Mouse (Mus musculus) embryonic facial prominence, embryonic 11.5 days (tissue): ENCODE data around the gene Ahcyl1. TPM values are rescaled to one million over a fixed set of nuclear protein-coding genes. Genes with fewer than 3 reads are reported as not detected.
"Not testable (repeated sequence)": the region's sequence is repeated elsewhere in the genome, so short reads cannot be mapped to it uniquely, and the experiment has no call there.

Experiments used
- ATAC-seq: fragments of 200-750 bp; cut with Nextera tagmentation; replicated peaks from 2 replicates; pipeline ENCODE4 v1.8.0; 2017; ENCODE audit warnings: low read depth; ENCODE audit not compliant: insufficient number of reproducible peaks, low FRiP score, low TSS enrichment
- DNase-seq: peaks from one replicate; pipeline ENCODE4 v3.0.0-alpha.2; 2015; ENCODE audit warnings: low spot score
- H3K27ac ChIP-seq: fragments of 300-500 bp; sonication (generic); replicated peaks from 2 replicates; pipeline ENCODE4 v1.5.1; 2014; ENCODE audit warnings: mild to moderate bottlenecking, low read depth, low read length, control low read depth
- H3K27me3 ChIP-seq: fragments of 300-500 bp; sonication (generic); 2 replicates; pipeline ENCODE4 v1.6.1; 2014; ENCODE audit warnings: mild to moderate bottlenecking, low read length, moderate library complexity, mixed read lengths; ENCODE audit not compliant: control insufficient read depth, insufficient read depth
- H3K36me3 ChIP-seq: fragments of 300-500 bp; sonication (generic); replicated peaks from 2 replicates; pipeline ENCODE4 v1.6.1; 2014; ENCODE audit warnings: low read depth, mild to moderate bottlenecking, low read length, moderate library complexity, mixed read lengths; ENCODE audit not compliant: control insufficient read depth, insufficient read depth
- H3K4me1 ChIP-seq: fragments of 300-500 bp; sonication (generic); 2 replicates; pipeline ENCODE4 v1.6.1; 2014; ENCODE audit warnings: low read length, mixed read lengths; ENCODE audit not compliant: control insufficient read depth, insufficient read depth
- H3K4me2 ChIP-seq: fragments of 300-500 bp; sonication (generic); 2 replicates; pipeline ENCODE4 v1.6.1; 2014; ENCODE audit warnings: low read depth, mild to moderate bottlenecking, control low read depth, low read length, moderate library complexity
- H3K4me3 ChIP-seq: fragments of 300-500 bp; sonication (generic); 2 replicates; pipeline ENCODE4 v1.5.1; 2014; ENCODE audit warnings: low read depth, low read length, control low read depth
- H3K9ac ChIP-seq: fragments of 300-500 bp; sonication (generic); replicated peaks from 2 replicates; pipeline ENCODE4 v1.6.1; 2014; ENCODE audit warnings: mild to moderate bottlenecking, control low read depth, low read length
- H3K9me3 ChIP-seq: fragments of 300-500 bp; sonication (generic); replicated peaks from 2 replicates; pipeline ENCODE4 v1.6.1; 2016; ENCODE audit warnings: mild to moderate bottlenecking, low read length, inconsistent platforms, mixed read lengths; ENCODE audit not compliant: control insufficient read depth
- WGBS: fragments of 180-500 bp; shearing (Covaris S2); extraction: QIAGEN DNeasy Blood & Tissue Kit; methylation state at CpG from one replicate; pipeline ENCODE4 v1.1.7; 2014; 5-methylcytosine and 5-hydroxymethylcytosine counted together
- polyA plus RNA-seq: library from polyadenylated mRNA; unstranded; fragments of >200 nt; fragmentation: Nextera tagmentation; extraction: Ambion mirVana; gene quantifications from 2 replicates; pipeline ENCODE4 v1.2.1, GENCODE M21; 2014

Ahcyl1 gene
- polyA plus RNA-seq, 1 experiment from 2014 or later, result 122 TPM

- DNase-seq (no peak), ATAC-seq (no peak)
- 65% methylated on average over 2 of the region's 2 CpGs for WGBS
- no peaks in the 10 kb centered on the region for H3K27me3 ChIP-seq
- no peak overlapping the region for H3K4me2 ChIP-seq
- no peak overlapping the region for H3K9ac ChIP-seq
- no peaks in the 10 kb centered on the region for H3K36me3 ChIP-seq
- no peaks in the 10 kb centered on the region for H3K4me1 ChIP-seq
- H3K4me3 ChIP-seq, result no peak overlapping the region
- no peaks in the 10 kb centered on the region for H3K9me3 ChIP-seq
- H3K27ac ChIP-seq, result no peak overlapping the region
These were observed 43.6 kb upstream of the Ahcyl1 start for GRCm38 (mm10) chr3:107739966-107740365.

GRCm38 (mm10) chr3:107739456-107739855 lies 43.1 kb upstream of the Ahcyl1 start:
- WGBS, result 81% methylated on average over 3 of the region's 3 CpGs

GRCm38 (mm10) chr3:107738620-107739019 lies 42.3 kb upstream of the Ahcyl1 start:
- no peak overlapping the region for H3K27ac ChIP-seq
- 84% methylated on average over 1 of the region's 1 CpGs for WGBS

More at GRCm38 (mm10) chr3:107739456-107739855, 43.1 kb upstream of the Ahcyl1 start:
- DNase-seq (no peak), ATAC-seq (no peak)
- no peaks in the 10 kb centered on the region for H3K36me3 ChIP-seq
- H3K4me2 ChIP-seq, result no peak overlapping the region
- H3K4me3 ChIP-seq, result no peak overlapping the region
- no peak overlapping the region for H3K9ac ChIP-seq
- H3K4me1 ChIP-seq, result no peaks in the 10 kb centered on the region
- no peaks in the 10 kb centered on the region for H3K27me3 ChIP-seq
- H3K27ac ChIP-seq, result no peak overlapping the region
- H3K9me3 ChIP-seq, result no peaks in the 10 kb centered on the region

GRCm38 (mm10) chr3:107737609-107738190 lies 41.3 kb upstream of the Ahcyl1 start:
- H3K27me3 ChIP-seq, result no peaks in the 10 kb centered on the region
- H3K4me2 ChIP-seq, result no peak overlapping the region
- H3K4me1 ChIP-seq, result no peaks in the 10 kb centered on the region
- no peak overlapping the region for H3K4me3 ChIP-seq
- no peak overlapping the region for H3K27ac ChIP-seq
- H3K9me3 ChIP-seq, result no peaks in the 10 kb centered on the region
- WGBS, result 72% methylated on average over 1 of the region's 1 CpGs
- H3K9ac ChIP-seq, result no peak overlapping the region
- no peak for ATAC-seq
- no peak for DNase-seq
- H3K36me3 ChIP-seq, result no peaks in the 10 kb centered on the region

More at GRCm38 (mm10) chr3:107738620-107739019, 42.3 kb upstream of the Ahcyl1 start:
- H3K9me3 ChIP-seq, result no peaks in the 10 kb centered on the region
- H3K9ac ChIP-seq, result no peak overlapping the region
- no peaks in the 10 kb centered on the region for H3K36me3 ChIP-seq
- H3K4me1 ChIP-seq, result no peaks in the 10 kb centered on the region
- ATAC-seq (no peak), DNase-seq (no peak)
- no peak overlapping the region for H3K4me2 ChIP-seq
- no peaks in the 10 kb centered on the region for H3K27me3 ChIP-seq
- no peak overlapping the region for H3K4me3 ChIP-seq

DNA sequence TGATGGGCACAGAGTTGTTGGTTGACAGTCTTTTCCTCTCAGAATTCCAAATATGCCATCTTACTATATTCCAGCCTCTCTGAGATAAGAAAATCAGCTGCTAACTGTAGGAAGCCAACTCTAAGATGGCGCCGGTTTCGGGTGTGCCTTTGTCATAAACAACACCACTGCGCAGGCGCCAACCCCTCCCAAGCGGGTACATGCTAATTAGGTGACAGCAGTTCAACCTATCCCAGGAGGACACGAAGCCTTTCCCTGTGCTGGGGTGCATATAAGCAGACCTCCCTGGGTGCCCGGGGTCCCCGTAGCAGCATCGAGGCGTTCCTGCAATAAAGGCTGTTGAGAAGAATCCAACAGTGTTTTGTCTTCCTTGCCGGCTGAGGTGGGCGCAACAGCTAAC lies 39.3 kb upstream of the Ahcyl1 start:
- DNase-seq, H3K27ac ChIP-seq, H3K4me1 ChIP-seq, H3K36me3 ChIP-seq, H3K27me3 ChIP-seq, H3K9ac ChIP-seq, H3K9me3 ChIP-seq, ATAC-seq, H3K4me2 ChIP-seq, H3K4me3 ChIP-seq: not testable (repeated sequence)
- WGBS, result 90% methylated on average over 13 of the region's 13 CpGs

- 88% methylated on average over 1 of the region's 1 CpGs for WGBS
These were observed 37.0 kb upstream of the Ahcyl1 start for GRCm38 (mm10) chr3:107733329-107733728.

DNA sequence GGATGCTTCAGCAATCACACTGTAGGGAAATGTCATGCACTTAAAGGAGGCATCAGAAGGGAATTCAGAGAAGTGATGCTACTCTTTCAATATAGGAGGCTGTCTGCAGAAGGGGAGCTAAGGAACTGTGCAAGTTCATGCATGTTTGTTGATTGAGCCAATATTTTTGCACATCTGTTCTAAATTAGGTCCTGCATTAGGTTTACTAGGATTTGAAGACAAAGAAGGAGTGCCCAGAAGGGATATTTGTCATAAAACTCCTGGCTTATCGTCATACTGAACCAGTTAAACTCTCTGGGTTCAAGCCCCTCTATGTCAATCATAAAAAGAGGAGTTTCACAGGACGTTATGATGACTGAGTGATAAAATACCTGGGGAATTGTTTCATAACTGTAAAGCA lies 33.9 kb upstream of the Ahcyl1 start:
- no peaks in the 10 kb centered on the region for H3K36me3 ChIP-seq
- 26% methylated on average over 2 of the region's 2 CpGs for whole genome bisulfite sequencing
- ATAC-seq, result no peak

More at GRCm38 (mm10) chr3:107733329-107733728, 37.0 kb upstream of the Ahcyl1 start:
- Histone ChIP-seq H3K9me3 (no peaks in the 10 kb centered on the region), H3K36me3 (no peaks in the 10 kb centered on the region), H3K27me3 (no peaks in the 10 kb centered on the region), H3K27ac (no peak overlapping the region), H3K4me3 (no peak overlapping the region), H3K4me1 (no peaks in the 10 kb centered on the region), H3K9ac (no peak overlapping the region), H3K4me2 (no peak overlapping the region)
- DNase-seq, result no peak
- no peak for ATAC-seq

DNA sequence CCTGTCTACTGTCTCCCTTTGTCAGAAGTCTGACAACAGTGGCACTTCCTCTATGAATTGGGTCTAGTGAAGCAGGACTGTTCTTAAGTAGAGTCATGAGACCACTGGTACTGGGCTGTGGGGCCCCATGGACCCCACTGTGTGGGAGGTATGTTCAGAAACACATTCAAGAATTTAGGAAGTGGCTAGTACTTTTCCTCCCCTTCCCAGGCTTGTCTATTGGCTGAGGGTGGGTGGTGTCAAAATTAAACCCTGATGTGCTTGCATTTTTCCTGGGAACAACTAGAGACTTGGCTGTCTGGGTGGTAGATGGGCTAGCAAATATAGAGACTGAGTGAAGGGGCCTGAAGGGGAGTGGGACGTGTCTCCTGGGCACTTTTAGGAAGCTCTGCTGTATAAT lies 32.1 kb upstream of the Ahcyl1 start:
- no peak for ATAC-seq
- Histone ChIP-seq H3K9me3 (no peaks in the 10 kb centered on the region), H3K9ac (no peak overlapping the region), H3K27me3 (no peaks in the 10 kb centered on the region), H3K4me2 (no peak overlapping the region), H3K27ac (no peak overlapping the region), H3K36me3 (no peaks in the 10 kb centered on the region), H3K4me1 (no peaks in the 10 kb centered on the region), H3K4me3 (no peak overlapping the region)
- no peak for DNase-seq
- 35% methylated on average over 1 of the region's 1 CpGs for WGBS

More for the DNA sequence above, 33.9 kb upstream of the Ahcyl1 start:
- Histone ChIP-seq H3K4me3 (no peak overlapping the region), H3K27ac (no peak overlapping the region), H3K27me3 (no peaks in the 10 kb centered on the region), H3K9me3 (no peaks in the 10 kb centered on the region), H3K9ac (no peak overlapping the region), H3K4me2 (no peak overlapping the region), H3K4me1 (no peaks in the 10 kb centered on the region)
- peak; percentile 52 for DNase-seq
